Mouse (Mus musculus) kidney, embryonic 16.5 days (tissue): ENCODE measurements around the gene Rfesd. TPM values are rescaled to one million over a fixed set of nuclear protein-coding genes. Genes with fewer than 3 reads are reported as not detected.

ENCODE experiments used
- ATAC-seq: fragments of 200-750 bp; cut with Nextera tagmentation; 2 replicates; pipeline ENCODE4 v1.8.0; 2017; ENCODE audit warnings: moderate TSS enrichment; ENCODE audit not compliant: low FRiP score, low TSS enrichment
- H3K27ac ChIP-seq: fragments of 300-500 bp; sonication (generic); 2 replicates; pipeline ENCODE4 v1.5.1; 2014; ENCODE audit warnings: low read length
- H3K27me3 ChIP-seq: fragments of 300-500 bp; sonication (generic); 2 replicates; pipeline ENCODE4 v1.6.1; 2014; ENCODE audit warnings: low read length, control low read depth, mixed read lengths; ENCODE audit not compliant: insufficient read depth
- H3K36me3 ChIP-seq: fragments of 300-500 bp; sonication (generic); 2 replicates; pipeline ENCODE4 v1.6.1; 2014; ENCODE audit warnings: low read length, control low read depth, mixed read lengths; ENCODE audit not compliant: insufficient read depth
- H3K4me1 ChIP-seq: fragments of 300-500 bp; sonication (generic); 2 replicates; pipeline ENCODE4 v1.6.1; 2014; ENCODE audit warnings: low read length, control low read depth, mixed read lengths; ENCODE audit not compliant: insufficient read depth
- H3K4me2 ChIP-seq: fragments of 300-500 bp; sonication (generic); replicated peaks from 2 replicates; pipeline ENCODE4 v1.6.1; 2014; ENCODE audit warnings: low read depth, low read length
- H3K4me3 ChIP-seq: fragments of 300-500 bp; sonication (generic); 2 replicates; pipeline ENCODE4 v1.5.1; 2014; ENCODE audit warnings: mild to moderate bottlenecking, low read length
- H3K9ac ChIP-seq: fragments of 300-500 bp; sonication (generic); replicated peaks from 2 replicates; pipeline ENCODE4 v1.6.1; 2014; ENCODE audit warnings: low read length
- H3K9me3 ChIP-seq: fragments of 300-500 bp; sonication (generic); 2 replicates; pipeline ENCODE4 v1.6.1; 2016; ENCODE audit warnings: low read length, control low read depth
- WGBS: fragments of 180-500 bp; shearing (Covaris S2); extraction: QIAGEN DNeasy Blood & Tissue Kit; methylation state at CpG from one replicate; pipeline ENCODE4 v1.1.7; 2014; 5-methylcytosine and 5-hydroxymethylcytosine counted together
- polyA plus RNA-seq: library from polyadenylated mRNA; unstranded; fragments of >200 nt; fragmentation: Nextera tagmentation; extraction: Ambion mirVana; gene quantifications from 2 replicates; pipeline ENCODE4 v1.2.1, GENCODE M21; 2015

The Rfesd gene
- polyA plus RNA-seq, 1 experiment from 2014 or later: 15.7 TPM

DNA sequence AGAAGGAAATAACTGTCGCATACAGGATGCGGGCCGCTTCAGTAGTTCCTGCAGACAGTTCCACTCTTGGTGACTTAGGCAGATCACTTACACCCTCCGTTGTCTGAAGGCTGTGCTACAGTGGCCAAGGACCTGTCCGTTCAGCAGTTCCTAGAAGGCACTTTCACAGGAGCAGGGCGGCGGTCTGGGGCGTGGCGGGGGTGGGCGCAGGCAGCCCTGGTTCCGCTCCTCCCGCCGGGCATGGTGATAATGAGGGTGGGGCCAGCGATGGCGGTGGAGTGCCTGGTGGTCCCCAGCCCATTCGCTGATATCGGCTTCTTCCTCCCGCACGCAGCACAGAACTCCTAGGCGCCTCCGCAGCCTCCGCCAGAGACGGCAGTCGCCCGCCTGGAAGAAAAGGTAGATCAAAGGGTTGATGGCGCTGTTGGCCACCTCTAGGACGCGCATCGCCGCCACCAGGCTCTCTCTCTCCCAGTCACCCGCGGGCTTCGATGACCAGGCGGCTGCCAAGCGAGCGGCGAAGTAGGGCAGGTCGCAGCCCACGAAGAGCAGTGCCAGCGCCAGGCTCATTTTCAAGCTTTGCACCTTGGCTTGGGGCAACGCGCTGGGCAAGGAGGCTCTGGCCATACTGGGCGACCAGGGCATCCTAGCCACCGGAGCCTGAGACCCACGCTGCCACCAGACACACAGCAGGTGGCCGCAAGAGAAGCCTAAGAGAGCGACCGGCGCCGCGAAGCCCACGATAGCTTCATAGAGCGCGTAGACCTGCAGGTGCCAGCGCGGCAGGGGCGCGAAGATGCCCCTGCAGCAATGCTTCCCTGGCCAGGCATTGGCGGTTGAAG, 37.1 kb upstream of the Rfesd start:
- under 1% methylated on average over 59 of the region's 59 CpGs for WGBS
- Histone ChIP-seq H3K4me3 (peak overlapping the region; percentile 48), H3K27ac (no peak overlapping the region), H3K9ac (peak overlapping the region; percentile 58), H3K9me3 (no peaks in the 10 kb centered on the region), H3K27me3 (peaks cover 46% of the 10 kb centered on the region), H3K36me3 (no peaks in the 10 kb centered on the region), H3K4me2 (peak overlapping the region; percentile 94), H3K4me1 (peaks cover 17% of the 10 kb centered on the region)
- ATAC-seq: peak; percentile 79

DNA sequence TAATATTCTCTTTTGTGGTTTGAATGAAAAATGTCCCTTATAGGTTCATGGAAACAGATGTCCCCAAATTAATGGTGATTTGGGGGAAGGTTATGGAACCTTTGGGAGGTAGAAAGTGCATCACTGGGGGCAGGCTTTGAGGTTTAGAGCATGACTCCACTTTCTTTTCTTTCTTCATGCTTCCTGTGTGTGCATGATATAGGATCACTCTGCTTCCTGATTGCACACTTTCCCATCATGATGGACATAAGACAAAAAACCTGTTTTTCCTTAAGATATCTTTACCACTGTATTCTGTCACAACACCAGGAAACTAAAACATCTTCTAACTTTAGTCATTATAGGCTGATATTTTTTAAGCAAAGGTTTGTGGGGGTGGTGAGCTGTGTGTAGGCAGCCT, 26.5 kb upstream of the Rfesd start:
- Histone ChIP-seq H3K9ac (no peak overlapping the region), H3K36me3 (no peaks in the 10 kb centered on the region), H3K4me3 (no peak overlapping the region), H3K27me3 (no peaks in the 10 kb centered on the region), H3K9me3 (no peaks in the 10 kb centered on the region), H3K4me2 (no peak overlapping the region), H3K4me1 (no peaks in the 10 kb centered on the region), H3K27ac (no peak overlapping the region)
- ATAC-seq: no peak

DNA sequence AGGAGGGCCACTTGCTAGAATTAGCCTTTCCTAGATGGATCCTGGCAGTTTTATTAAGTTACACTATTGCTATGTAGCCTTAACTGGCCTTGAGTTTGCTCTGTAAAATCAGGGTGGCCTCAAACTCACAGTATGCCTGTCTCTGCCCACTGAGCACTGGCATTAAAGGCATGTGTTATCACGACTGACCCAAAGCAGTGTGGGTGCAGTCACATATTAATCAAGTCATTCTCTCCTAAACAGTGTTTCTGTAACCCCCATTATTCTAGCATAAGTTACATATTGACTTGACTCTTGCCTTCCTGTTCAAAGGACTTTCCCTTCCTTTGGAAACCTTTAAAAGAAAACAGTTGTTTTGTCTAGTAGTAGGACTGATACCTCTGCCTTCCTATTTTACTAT, 23.9 kb upstream of the Rfesd start:
- no peaks in the 10 kb centered on the region for H3K4me1 ChIP-seq
- no peak overlapping the region for H3K4me2 ChIP-seq
- H3K27ac ChIP-seq: no peak overlapping the region
- peak; percentile 65; the same call in 1 of the 2 replicates for ATAC-seq
- H3K27me3 ChIP-seq: no peaks in the 10 kb centered on the region
- 40% methylated on average over 1 of the region's 1 CpGs for WGBS
- H3K9ac ChIP-seq: no peak overlapping the region
- H3K4me3 ChIP-seq: no peak overlapping the region
- H3K9me3 ChIP-seq: no peaks in the 10 kb centered on the region
- H3K36me3 ChIP-seq: no peaks in the 10 kb centered on the region

DNA sequence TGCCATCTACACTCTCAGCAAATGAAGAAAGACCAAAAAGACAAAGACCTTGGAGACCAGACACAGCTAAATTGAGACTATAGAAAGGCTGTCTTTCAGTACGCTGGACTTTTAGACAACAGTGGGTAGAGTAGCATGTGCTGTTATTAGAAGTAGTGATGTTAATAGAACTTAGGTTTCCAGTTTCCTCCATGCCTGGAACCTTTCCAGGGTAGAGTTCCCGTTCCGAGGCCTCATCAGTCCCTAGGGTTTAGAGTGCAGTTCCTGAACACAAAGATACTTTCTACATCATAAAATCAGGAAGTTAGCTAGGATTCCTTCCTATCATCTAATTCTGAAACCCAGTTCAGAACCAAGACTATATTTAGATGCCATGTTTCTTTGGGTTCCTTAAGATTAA, 6.1 kb upstream of the Rfesd start:
- Histone ChIP-seq H3K27ac (no peak overlapping the region), H3K4me3 (no peak overlapping the region), H3K36me3 (no peaks in the 10 kb centered on the region), H3K27me3 (no peaks in the 10 kb centered on the region), H3K4me2 (no peak overlapping the region), H3K9ac (no peak overlapping the region), H3K4me1 (no peaks in the 10 kb centered on the region), H3K9me3 (no peaks in the 10 kb centered on the region)
- 60% methylated on average over 3 of the region's 3 CpGs for WGBS
- no peak for ATAC-seq

DNA sequence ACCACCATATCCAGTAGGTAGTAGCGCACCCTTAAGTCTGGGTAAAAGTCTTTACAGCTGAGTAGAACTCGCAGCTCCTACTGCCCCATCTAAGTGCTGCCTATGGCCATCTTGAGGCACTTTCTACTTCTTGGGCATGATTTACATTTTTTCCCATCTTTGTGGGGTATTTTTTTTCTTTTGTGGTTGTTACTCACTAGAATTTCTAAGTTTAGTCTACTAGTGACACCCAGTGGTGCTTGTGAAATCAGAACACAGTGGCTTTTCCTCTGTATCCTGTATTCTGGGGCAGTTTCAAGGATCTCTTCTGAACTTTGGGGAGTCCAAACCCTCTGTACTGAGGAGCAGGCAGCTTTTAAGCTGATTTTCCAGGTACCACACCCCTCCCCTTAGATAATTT, 3.3 kb upstream of the Rfesd start:
- Histone ChIP-seq H3K9ac (no peak overlapping the region), H3K4me3 (no peak overlapping the region), H3K4me2 (no peak overlapping the region), H3K4me1 (peaks cover 5% of the 10 kb centered on the region; the same call in 1 of the 2 replicates), H3K27ac (no peak overlapping the region), H3K36me3 (no peaks in the 10 kb centered on the region), H3K27me3 (no peaks in the 10 kb centered on the region), H3K9me3 (no peaks in the 10 kb centered on the region)
- 91% methylated on average over 2 of the region's 2 CpGs for WGBS
- no peak for ATAC-seq

DNA sequence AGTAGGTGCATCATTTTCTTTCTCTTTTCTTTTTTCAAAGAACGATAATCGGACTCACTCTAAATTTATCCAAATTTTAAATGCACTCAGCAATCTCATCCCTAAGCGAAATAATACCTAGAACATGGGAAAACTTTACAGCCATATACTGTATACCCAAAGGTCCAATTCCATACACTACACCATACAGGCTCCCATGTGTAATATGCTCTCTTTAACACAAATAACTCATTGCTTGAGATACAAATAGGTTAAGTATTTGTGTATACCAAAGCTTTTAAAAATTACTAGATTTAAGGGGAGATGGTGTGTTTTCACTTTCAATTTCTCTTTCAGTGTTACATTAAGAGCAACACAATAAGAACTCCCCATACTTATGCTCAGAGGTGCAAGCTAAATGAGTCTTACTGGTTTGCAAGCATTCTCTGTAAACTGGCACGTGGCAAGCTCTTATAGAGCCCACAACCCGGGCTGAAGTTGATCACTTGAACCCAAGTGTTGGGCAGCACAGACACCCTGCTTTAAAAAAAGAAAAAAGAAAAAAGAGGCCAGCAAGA, 403 bp upstream of the Rfesd start:
- Histone ChIP-seq H3K27ac (no peak overlapping the region), H3K9ac (0 out of 2 replicates have a peak overlapping the region, but pooled peaks have one; percentile 29), H3K4me2 (peak overlapping the region; percentile 65), H3K4me1 (peaks cover 6% of the 10 kb centered on the region; the same call in 1 of the 2 replicates), H3K9me3 (no peaks in the 10 kb centered on the region), H3K36me3 (no peaks in the 10 kb centered on the region), H3K4me3 (peak overlapping the region; percentile 72), H3K27me3 (no peaks in the 10 kb centered on the region)
- WGBS: 42% methylated on average over 5 of the region's 5 CpGs
- ATAC-seq: peak; percentile 70

DNA sequence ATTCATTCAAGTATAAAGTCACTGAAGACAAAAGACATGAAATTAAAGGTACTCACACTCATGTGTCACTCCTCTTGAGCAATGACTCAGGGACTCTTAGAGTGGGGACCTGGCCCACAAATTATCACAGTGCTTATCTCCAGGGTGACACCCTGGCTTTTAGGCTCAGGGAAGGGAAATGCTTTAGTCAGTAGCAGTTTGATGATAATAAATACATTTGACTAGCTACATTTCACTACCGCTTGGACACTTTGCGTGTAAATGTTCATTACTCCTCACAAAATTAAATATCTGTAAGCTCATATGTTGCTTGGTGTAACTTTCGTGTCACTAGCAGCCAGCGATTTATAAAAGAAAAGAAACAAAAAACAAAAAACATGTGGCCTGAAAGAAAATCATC, 1.1 kb downstream of the Rfesd start:
- peaks cover 6% of the 10 kb centered on the region; the same call in 1 of the 2 replicates for H3K4me1 ChIP-seq
- peak overlapping the region; percentile 65 for H3K4me2 ChIP-seq
- no peak for ATAC-seq
- no peaks in the 10 kb centered on the region for H3K9me3 ChIP-seq
- H3K9ac ChIP-seq: peak overlapping the region; percentile 96
- no peaks in the 10 kb centered on the region for H3K27me3 ChIP-seq
- 65% methylated on average over 4 of the region's 4 CpGs for WGBS
- no peaks in the 10 kb centered on the region for H3K36me3 ChIP-seq
- H3K4me3 ChIP-seq: peak overlapping the region; percentile 72
- H3K27ac ChIP-seq: peak overlapping the region; percentile 96; the same call in 1 of the 2 replicates

DNA sequence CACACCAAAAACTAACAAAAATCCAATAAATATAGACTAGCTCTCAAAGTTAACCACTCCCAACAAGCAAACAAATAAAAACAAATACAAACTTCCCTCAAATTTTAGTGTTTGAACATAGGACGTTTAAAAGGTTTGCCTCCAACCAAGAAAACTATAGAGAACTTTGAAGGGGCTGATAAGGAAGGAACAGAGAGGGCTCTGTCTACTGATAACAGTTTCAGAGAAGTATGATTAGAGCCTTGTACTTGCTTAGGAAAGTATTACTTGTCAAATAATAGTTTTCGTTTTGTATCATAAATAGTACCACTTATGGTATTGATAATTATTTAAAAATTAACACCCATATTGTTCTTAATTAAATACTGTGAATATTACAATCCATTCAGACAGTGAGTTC, 4.0 kb downstream of the Rfesd start:
- peaks cover 6% of the 10 kb centered on the region; the same call in 1 of the 2 replicates for H3K4me1 ChIP-seq
- ATAC-seq: no peak
- no peak overlapping the region for H3K27ac ChIP-seq
- H3K4me2 ChIP-seq: no peak overlapping the region
- no peaks in the 10 kb centered on the region for H3K36me3 ChIP-seq
- H3K27me3 ChIP-seq: no peaks in the 10 kb centered on the region
- H3K9ac ChIP-seq: no peak overlapping the region
- H3K9me3 ChIP-seq: no peaks in the 10 kb centered on the region
- 74% methylated on average over 2 of the region's 2 CpGs for WGBS
- H3K4me3 ChIP-seq: no peak overlapping the region

DNA sequence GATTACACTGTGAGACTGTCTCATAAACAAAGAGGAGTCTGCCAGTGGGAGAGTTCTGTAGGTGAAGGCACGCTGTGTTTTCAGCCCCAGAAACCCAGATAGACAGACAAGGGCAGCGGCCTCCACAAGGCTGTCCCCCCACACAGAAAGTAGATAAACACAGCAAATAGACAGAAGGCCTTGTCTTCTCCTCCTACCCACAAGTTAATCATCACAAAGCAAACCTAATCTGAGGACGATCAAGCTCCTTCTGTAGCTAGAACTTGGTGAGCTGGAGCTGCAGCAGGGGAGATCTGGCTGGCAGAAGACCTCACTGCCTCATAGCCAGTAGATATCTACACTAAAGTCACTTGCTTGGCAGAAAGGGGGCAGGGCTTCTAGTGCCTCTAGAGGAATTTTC, 15.2 kb downstream of the Rfesd start:
- Histone ChIP-seq H3K4me3 (no peak overlapping the region), H3K9me3 (no peaks in the 10 kb centered on the region), H3K36me3 (peaks cover 3% of the 10 kb centered on the region; the same call in 1 of the 2 replicates), H3K27ac (no peak overlapping the region), H3K4me1 (no peaks in the 10 kb centered on the region), H3K9ac (no peak overlapping the region), H3K27me3 (no peaks in the 10 kb centered on the region), H3K4me2 (no peak overlapping the region)
- WGBS: 63% methylated on average over 3 of the region's 3 CpGs
- peak; percentile 51; the same call in 1 of the 2 replicates for ATAC-seq
